Mouse (Mus musculus) embryonic stem cell, embryonic (primary cell): ENCODE results near the gene Wdr5b.
"Not testable (repeated sequence)": the region's sequence is repeated elsewhere in the genome, so short reads cannot be mapped to it uniquely, and the experiment has no call there.

Experiments used
- CTCF ChIA-PET, 4 experiments: fragments of 300-600 bp in 2 of 4; fragments of 350-600 bp in 2 of 4; sonication (Branson Sonifier 250); formaldehyde crosslinking; loops; one replicate each; lab custom pipeline; 2022; ENCODE audit warnings: inconsistent platforms in 2 of 4; lab: Charles Lee
- POLR2A ChIA-PET, 4 experiments: fragments of 300-600 bp in 2 of 4; fragments of 350-600 bp in 2 of 4; sonication (Branson Sonifier 250); formaldehyde crosslinking; loops; one replicate each; lab custom pipeline; 2022; ENCODE audit warnings: antibody characterized with exemption in 4 of 4, inconsistent platforms in 1 of 4; lab: Charles Lee

Wdr5b gene

GRCm38 (mm10) chr16:36062534-36062933 lies 21.5 kb downstream of the Wdr5b start:
- POLR2A ChIA-PET, result interaction anchor here in 2 of 4 experiments (1.3 to 3.0 kb wide), 6 partner anchors 9 to 27 kb away, joined by 4 to 9 read pairs (median 6); partner anchors contain the start of genes Ccdc58 (in 1 of the 2) and Fam162a (in 1 of the 2)
- CTCF ChIA-PET, result not testable (repeated sequence)

DNA sequence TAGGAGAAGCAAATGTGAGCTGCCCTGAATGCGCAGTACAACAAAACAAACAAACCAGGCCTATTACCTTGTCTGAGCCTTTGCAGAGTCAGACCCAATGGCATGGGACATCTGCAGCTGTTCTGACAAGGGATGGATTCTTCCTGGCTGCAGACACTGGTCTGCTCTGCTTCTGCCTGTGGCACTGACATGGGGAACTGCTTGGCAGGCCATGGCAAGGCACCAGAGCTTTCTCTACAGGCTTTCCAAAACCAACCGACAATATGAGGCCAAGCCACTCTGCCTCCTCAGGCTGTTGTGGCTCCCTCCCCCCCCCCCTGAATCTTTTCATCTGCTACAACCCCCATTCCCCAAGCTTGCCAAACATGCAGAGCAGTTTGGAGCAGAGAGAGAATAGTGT lies 22.3 kb downstream of the Wdr5b start:
- CTCF ChIA-PET, result interaction anchor here in 2 of 4 experiments (0.6 to 1.4 kb wide), 2 partner anchors 15 to 188 kb away, joined by 3 to 4 read pairs; no protein-coding TSS in a partner anchor
- POLR2A ChIA-PET, result interaction anchor here in 2 of 4 experiments (0.7 to 3.0 kb wide), 10 partner anchors 8 to 196 kb away, joined by 3 to 9 read pairs (median 5); partner anchors contain the start of genes Ccdc58 (in 2 of the 2) and Fam162a (in 2 of the 2)

DNA sequence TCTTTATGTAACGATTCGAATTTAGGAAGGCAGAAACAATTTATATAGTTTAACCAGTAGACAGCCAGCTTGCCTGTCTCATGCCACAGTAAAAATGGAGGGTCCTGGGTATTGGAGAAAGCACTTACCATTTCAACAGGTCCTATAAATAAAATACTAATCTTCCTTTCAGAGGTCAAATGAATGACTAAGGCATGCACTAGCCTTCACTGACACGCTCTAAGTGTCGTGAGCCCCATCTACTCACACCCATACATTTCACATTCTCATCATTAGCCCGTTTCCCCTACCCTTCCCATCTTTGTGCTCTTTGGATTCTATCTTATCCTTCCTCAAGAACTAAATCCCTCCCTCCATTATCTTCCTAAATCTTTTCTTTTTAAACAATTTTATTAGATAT lies 23.9 kb downstream of the Wdr5b start:
- POLR2A ChIA-PET, result interaction anchor here in 1 of 4 experiments (0.9 to 1.6 kb wide), 2 partner anchors 13 to 14 kb away, joined by 3 to 5 read pairs; no protein-coding TSS in a partner anchor
- CTCF ChIA-PET, result no interaction called here

DNA sequence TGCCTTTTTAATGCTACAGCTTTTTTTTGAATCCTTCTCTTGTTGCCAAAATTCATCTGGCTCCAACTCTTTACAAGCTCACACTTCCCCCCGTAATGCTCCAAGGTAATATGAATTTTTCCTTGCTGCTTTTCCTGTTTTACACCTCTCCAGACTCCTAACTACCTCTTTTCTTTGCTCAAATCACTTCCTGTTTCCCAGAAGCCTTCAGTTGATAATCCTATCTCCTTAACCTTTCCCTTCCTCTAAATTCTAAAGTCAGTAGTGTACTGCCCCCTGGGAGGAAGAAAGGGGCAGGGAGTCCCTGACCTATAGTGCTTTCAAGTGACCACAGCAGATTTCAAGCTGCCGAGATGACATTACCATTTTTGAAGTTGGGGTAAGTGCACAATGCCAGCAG lies 26.7 kb downstream of the Wdr5b start:
- ChIA-PET CTCF (interaction anchor here in 2 of 4 experiments (0.5 to 0.9 kb wide), 2 partner anchors 11 to 12 kb away, joined by 3 to 5 read pairs; no protein-coding TSS in a partner anchor), POLR2A (interaction anchor here (0.6 to 2.8 kb wide), 17 partner anchors 8 to 295 kb away, joined by 3 to 13 read pairs (median 3); partner anchors contain the start of gene Wdr5b (in 2 of the 4))

GRCm38 (mm10) chr16:36068356-36068755 lies 27.4 kb downstream of the Wdr5b start:
- ChIA-PET POLR2A (interaction anchor here (0.7 to 2.8 kb wide), 14 partner anchors 9 to 296 kb away, joined by 3 to 13 read pairs (median 4); partner anchors contain the start of gene Wdr5b (in 2 of the 4)), CTCF (interaction anchor here in 1 of 4 experiments (0.6 kb wide), 1 partner anchor 178 kb away, joined by 4 read pairs; no protein-coding TSS in a partner anchor)

GRCm38 (mm10) chr16:36069819-36070575 lies 29.0 kb downstream of the Wdr5b start:
- POLR2A ChIA-PET, result interaction anchor here in 3 of 4 experiments (0.5 to 3.5 kb wide), 24 partner anchors 8 to 529 kb away, joined by 3 to 48 read pairs (median 5); partner anchors contain the start of gene Wdr5b (in 1 of the 3)
- CTCF ChIA-PET, result no interaction called here

DNA sequence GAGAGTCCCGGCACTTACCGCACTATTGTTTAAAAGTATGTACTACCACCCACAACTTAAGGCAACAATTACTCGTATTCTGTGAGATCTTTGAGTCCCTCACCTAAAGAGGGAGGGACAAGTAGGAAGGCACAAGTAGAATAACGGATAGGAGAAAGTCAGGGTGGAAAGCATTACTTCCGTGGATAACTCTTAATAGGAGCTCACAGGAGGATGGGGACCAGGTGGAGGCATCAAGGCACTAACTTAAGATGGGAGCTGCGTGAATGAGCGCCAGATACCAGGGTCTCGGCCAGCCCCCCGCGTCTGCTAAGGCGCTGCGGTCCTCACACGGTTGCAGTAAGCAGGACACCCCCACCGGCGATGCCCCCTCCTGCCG lies 30.1 kb downstream of the Wdr5b start:
- ChIA-PET CTCF (no interaction called here), POLR2A (interaction anchor here in 3 of 4 experiments (0.5 to 3.5 kb wide), 42 partner anchors 7 to 1743 kb away, joined by 3 to 48 read pairs (median 4); partner anchors contain the start of genes Wdr5b (in 3 of the 3) and Iqcb1 (in 1 of the 3))

DNA sequence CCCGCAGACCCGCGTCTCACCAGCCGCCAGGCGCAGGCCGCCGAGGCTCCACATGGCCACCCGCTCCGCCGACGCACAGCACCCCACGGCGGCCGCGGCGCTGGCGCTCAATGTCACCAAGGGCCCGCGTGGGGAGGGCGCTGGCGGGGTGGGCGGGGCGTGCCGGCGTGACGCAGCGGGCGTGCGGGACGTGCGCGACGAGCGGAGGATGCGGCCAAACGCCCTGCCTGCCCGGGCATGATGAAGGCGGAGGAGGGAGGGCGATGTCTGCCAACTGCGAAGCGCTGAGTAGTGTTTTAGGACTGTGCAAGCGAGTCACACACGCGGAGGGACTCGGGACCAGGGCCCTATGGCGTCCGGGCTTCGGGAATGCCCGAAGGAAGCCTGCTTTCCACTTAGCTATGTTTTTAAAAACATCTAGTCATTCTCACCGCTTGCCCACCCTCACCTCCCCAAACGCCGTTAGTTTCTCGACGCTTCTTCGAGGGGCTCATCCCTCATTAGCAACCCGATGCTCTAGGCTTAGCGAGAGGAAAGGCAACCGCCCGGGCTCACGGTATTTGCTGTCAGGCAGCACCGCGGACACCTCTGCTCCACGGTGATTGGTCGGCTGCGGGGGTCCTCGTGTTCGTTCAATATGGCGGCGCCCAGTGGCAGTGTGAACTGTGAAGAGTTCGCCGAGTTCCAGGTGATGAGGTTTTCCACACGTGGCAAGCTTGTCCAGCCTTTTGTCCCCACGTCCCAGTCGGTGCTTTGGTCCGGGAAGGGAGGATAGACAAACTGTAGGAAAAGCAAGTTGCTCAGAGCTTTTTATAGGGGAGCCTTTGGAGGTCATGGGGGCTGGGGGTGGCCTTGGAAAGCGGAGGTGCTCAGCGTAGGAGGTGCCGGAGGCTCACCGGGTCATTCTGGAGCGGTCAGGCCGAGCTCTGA lies 30.7 kb downstream of the Wdr5b start, which contains the start of the genes Fam162a and Ccdc58:
Gene Fam162a, minus strand, starts transcription at position 145 of the 930 bp plus-strand sequence.
Gene Ccdc58, plus strand, starts transcription at position 236 of the 930 bp plus-strand sequence.
- ChIA-PET POLR2A (interaction anchor here (0.5 to 3.5 kb wide), 55 partner anchors 8 to 756 kb away, joined by 3 to 48 read pairs (median 4); partner anchors contain the start of genes Wdr5b (in 3 of the 4) and Iqcb1 (in 1 of the 4)), CTCF (no interaction called here)

DNA sequence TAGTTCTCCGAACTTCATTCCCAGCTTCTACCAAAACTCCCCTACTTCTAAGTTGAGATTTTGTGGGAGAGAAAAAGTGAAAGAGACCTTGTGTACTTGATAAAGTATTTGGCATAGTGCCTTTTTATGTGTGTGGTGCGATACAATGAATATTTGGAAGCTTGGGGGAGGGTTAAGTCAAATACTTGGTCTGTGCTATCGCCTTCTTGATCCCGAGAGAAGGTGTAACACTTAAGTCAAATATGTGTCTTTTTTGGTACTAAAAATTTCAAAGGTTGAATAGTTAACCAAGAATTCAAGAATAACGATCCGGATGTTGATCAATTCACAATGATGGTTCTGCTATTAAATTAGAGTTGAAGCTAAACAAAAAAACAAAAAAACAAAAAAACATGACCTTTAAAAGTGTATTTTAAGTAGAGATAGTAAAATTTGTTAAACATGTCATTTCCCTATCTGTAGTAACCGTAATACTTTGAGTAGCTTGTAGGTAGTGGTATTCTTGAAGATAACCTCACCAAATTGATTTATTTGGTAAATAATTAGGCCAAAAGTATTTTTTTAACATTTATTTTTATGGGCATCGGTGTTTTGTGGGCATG lies 31.5 kb downstream of the Wdr5b start:
- POLR2A ChIA-PET, result interaction anchor here (0.6 to 3.5 kb wide), 40 partner anchors 7 to 756 kb away, joined by 3 to 48 read pairs (median 5); partner anchors contain the start of genes Wdr5b (in 2 of the 4) and Iqcb1 (in 1 of the 4)
- CTCF ChIA-PET, result no interaction called here

GRCm38 (mm10) chr16:36074772-36075171 lies 33.8 kb downstream of the Wdr5b start:
- POLR2A ChIA-PET, result interaction anchor here in 3 of 4 experiments (0.7 to 2.7 kb wide), 9 partner anchors 11 to 640 kb away, joined by 3 to 15 read pairs (median 3); partner anchors contain the start of gene Wdr5b (in 1 of the 3)
- CTCF ChIA-PET, result interaction anchor here in 1 of 4 experiments (0.6 kb wide), 1 partner anchor 741 kb away, joined by 4 read pairs; no protein-coding TSS in a partner anchor

DNA sequence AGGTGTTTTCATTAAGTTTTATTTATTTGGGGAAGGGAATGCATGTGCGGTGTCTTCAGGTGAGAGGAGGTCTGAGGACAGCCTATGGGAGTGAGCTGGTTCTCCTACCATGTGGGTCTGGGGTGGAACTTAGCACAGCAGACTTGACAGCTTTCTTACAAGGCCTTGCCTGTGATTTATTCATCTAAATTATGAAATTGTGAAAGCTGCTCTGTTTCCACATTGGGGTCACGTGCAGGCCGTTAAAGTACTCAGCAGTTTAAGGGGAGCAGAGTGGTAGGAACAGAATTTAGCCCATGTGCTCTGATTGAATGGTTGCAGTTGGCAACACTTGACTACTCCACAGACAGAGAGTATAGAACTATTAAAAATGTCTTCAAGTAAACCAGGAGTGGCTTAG lies 38.9 kb downstream of the Wdr5b start:
- CTCF ChIA-PET, result interaction anchor here in 2 of 4 experiments (0.5 to 0.7 kb wide), 3 partner anchors 17 to 434 kb away, joined by 4 to 6 read pairs (median 5); no protein-coding TSS in a partner anchor
- POLR2A ChIA-PET, result interaction anchor here in 3 of 4 experiments (0.7 to 4.0 kb wide), 11 partner anchors 8 to 1690 kb away, joined by 3 to 25 read pairs (median 4); partner anchors contain the start of genes Ccdc58 (in 1 of the 3) and Fam162a (in 1 of the 3)

DNA sequence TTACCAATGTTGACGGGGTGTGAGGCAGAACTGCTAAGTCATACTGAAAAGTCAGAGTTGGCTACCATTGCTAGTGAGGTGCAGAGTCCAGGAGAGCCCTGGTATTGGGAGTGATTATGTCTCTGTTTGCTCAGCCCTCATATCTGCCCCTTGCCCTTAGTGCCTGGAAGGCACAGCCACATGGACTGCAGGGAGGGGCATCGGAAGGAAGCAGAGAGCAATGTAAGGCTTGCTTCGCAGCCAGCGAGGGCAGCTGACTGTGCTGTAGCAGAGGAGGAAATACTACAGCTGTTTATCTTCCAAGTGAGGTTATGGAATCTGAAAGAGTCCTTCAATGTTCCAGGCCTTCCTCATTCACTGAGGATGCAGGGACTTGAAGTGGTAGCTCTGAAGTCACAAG lies 46.9 kb downstream of the Wdr5b start:
- ChIA-PET CTCF (no interaction called here), POLR2A (interaction anchor here in 3 of 4 experiments (0.6 to 6.8 kb wide), 12 partner anchors 8 to 104 kb away, joined by 3 to 48 read pairs (median 6); partner anchors contain the start of genes Ccdc58 (in 2 of the 3) and Fam162a (in 2 of the 3))

- ChIA-PET CTCF (interaction anchor here in 1 of 4 experiments (0.8 kb wide), 1 partner anchor 548 kb away, joined by 3 read pairs; the partner anchor contains the start of gene Sema5b), POLR2A (interaction anchor here in 3 of 4 experiments (0.6 to 6.8 kb wide), 13 partner anchors 8 to 381 kb away, joined by 3 to 48 read pairs (median 5); partner anchors contain the start of genes Ccdc58 (in 2 of the 3) and Fam162a (in 2 of the 3))
Measured at GRCm38 (mm10) chr16:36089065-36089464, 48.1 kb downstream of the Wdr5b start.

- ChIA-PET CTCF (no interaction called here), POLR2A (interaction anchor here in 2 of 4 experiments (0.6 to 6.8 kb wide), 11 partner anchors 8 to 536 kb away, joined by 3 to 48 read pairs (median 5); partner anchors contain the start of genes Ccdc58 (in 2 of the 2) and Fam162a (in 2 of the 2))
Measured at GRCm38 (mm10) chr16:36089850-36090616, 49.0 kb downstream of the Wdr5b start.

GRCm38 (mm10) chr16:36090785-36091509 lies 50.0 kb downstream of the Wdr5b start:
- POLR2A ChIA-PET, result interaction anchor here in 1 of 4 experiments (0.6 to 5.0 kb wide), 5 partner anchors 9 to 535 kb away, joined by 3 to 25 read pairs (median 4); no protein-coding TSS in a partner anchor

More at GRCm38 (mm10) chr16:36090785-36091509, 50.0 kb downstream of the Wdr5b start:
- CTCF ChIA-PET, result no interaction called here
